Mouse (Mus musculus): Measurements from ENCODE around the gene Mocs1. TPM values are rescaled to one million over a fixed set of nuclear protein-coding genes. Genes with fewer than 3 reads are reported as not detected.

Mocs1 gene
- total RNA-seq, 1 experiment from 2014 or later = 16.8 TPM

Other genes starting within 250 kb of the Mocs1 start
- gene Daam2, start 136.0 kb downstream of the Mocs1 start, total RNA-seq (2017) = not detected in 2 replicates
- 1.1 and 3.7 TPM in 2 replicates for gene Kif6, start 186.8 kb downstream of the Mocs1 start, total RNA-seq (2017)